Mouse (Mus musculus) adrenal gland (tissue): ENCODE data around the gene Atf5.

Experiments
- intact Hi-C: fragments of 180-260 bp; cut with DNase I; formaldehyde crosslinking; loops from one replicate; pipeline ENCODE4 v1.15.1; 2025

The Atf5 gene

GRCm38 (mm10) chr7:44821666-44822448 is 5.4 kb upstream of the Atf5 start:
- intact Hi-C loops, result no loop called here

- intact Hi-C loops, result no loop called here
Observed at GRCm38 (mm10) chr7:44820525-44820924, 4.1 kb upstream of the Atf5 start.

GRCm38 (mm10) chr7:44819863-44820262 is 3.4 kb upstream of the Atf5 start:
- intact Hi-C loops, result no loop called here

- intact Hi-C loops, result no loop called here
Observed at GRCm38 (mm10) chr7:44819391-44819790, 2.9 kb upstream of the Atf5 start.

GRCm38 (mm10) chr7:44818751-44819235 is 2.3 kb upstream of the Atf5 start:
- intact Hi-C loops, result no loop called here

DNA sequence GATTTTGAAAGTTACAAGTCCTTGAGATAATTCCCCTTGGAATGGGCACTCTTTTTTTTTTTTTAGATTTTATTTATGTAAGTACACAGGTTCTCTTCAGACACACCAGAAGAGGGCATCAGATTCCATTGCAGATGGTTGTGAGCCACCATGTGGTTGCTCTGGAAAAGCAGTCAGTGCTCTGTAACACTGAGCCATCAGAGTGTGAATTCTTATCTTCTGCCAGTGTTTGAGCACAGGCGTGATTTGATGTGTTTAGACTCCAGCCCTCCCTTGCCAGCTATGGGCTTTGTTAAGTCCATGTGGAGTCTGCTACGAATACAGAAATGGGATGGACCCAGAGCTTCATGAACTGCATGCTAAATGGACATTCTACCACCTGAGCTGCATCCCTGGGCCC is 1.7 kb upstream of the Atf5 start:
- intact Hi-C loops, result no loop called here

- intact Hi-C loops, result loop anchor here (2.0 kb wide), 1 partner anchor 69 kb away; the partner anchor contains the start of gene Vrk3
Observed at GRCm38 (mm10) chr7:44817441-44817840, 983 bp upstream of the Atf5 start.

DNA sequence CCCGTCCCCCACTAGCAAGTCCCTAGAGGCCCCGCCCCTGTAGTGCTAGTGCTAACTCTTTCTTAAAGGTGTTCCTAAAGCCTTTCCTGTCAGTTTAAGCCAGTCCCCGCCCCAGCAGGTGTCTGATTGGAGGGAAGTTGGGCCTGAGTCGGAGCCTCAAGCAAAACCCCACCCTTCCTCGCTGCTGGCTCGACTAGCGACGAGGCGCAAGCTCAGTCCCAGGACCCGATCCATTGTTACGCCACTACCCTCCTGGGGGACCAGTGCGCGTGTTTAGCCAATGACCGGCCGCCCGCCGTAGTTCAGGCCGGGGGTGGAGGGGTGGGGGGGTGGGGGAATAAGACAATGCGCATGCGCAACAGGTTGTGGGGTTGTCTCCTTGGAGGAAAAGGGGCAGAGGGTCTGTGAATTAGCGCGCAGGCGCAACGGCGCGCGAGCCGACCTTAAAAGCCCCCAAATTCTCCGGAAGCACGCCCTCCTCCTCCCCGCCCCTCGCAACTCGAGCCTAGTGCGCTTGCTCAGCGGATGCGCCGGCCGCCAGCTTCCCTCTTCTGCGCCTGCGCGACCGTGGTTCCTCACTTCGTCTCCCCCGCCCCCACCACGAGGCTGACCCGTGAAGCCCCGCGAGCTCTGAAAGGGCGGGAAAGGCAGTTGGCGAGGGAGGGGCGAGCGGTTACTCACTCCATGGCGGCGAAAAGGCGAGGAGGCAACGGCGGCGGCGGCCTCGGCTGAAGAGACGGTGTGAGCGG is 563 bp downstream of the Atf5 start, which contains the start of the genes Nup62 and Il4i1:
Nup62 (plus strand) TSS at position 368 of the 749 bp plus-strand sequence.
Il4i1 (plus strand) TSS at position 667 of the 749 bp plus-strand sequence.
- intact Hi-C loops, result loop anchor here (2.0 kb wide), 1 partner anchor 67 kb away; the partner anchor contains the start of gene Vrk3

DNA sequence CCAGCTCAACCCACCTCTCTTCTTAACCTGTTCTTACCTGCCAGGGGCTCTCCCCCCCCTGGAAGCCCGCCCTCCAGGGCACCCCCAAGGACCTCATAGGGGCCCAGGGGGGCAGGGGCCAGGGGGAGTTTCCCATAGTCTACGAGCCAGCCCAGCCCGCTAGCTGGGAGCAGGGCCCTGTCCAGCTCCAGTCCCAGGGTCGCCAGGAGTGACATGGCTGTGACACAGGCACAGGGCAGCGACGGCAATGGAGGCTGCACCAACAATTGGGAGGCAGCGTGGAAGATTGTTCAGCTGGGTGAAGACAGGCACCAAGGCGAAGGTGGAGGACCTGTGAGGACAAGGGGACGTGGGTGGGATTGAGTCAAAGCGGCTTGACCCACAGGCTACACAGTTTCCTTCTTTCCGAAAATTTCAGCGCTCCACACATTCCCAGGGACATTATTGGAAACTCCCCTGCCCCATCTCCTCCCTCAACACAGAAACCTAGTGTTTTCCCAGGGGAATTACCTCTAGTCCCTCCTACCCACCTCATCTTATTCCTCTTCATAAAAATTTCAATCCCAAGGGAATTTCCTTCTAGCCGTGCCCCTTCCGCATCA is 1.4 kb downstream of the Atf5 start:
- intact Hi-C loops, result no loop called here

DNA sequence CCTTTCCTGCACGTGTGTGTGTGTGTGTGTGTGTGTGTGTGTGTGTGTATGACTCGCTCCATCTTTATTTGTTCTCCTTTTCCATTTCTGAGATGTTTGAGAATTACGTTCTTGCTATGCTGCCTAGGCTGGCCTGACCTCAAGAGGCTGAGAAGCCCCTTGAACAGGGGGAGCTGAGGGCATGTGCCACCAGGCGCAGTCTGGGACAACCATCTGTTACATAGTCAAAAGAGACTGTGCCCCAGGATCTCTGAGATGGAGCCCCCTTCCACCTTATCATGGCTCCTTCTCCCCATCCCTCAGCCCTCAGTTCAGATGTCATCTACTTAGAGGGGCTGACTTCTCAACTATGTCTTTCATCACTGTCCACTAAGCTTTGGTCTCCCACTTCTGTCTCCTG is 2.0 kb downstream of the Atf5 start:
- intact Hi-C loops, result no loop called here

DNA sequence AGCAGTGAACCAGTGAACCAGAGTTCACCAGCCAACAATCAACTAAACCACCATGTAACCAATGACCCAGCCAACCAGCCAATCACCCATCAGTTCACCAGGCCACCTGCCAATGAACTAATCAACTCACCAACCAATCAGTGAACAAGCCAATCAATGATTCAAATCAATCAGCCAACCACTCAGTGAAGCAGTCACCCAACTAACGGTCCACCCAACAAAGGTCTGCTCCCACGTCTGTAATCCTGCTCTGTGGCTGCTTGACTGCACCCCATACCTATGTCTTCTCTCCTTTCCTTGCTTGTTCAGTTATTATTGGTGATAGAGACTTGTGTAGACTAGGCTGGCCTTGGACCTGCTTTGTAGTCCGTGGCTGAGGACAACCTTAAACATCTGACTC is 2.5 kb downstream of the Atf5 start:
- intact Hi-C loops, result no loop called here

DNA sequence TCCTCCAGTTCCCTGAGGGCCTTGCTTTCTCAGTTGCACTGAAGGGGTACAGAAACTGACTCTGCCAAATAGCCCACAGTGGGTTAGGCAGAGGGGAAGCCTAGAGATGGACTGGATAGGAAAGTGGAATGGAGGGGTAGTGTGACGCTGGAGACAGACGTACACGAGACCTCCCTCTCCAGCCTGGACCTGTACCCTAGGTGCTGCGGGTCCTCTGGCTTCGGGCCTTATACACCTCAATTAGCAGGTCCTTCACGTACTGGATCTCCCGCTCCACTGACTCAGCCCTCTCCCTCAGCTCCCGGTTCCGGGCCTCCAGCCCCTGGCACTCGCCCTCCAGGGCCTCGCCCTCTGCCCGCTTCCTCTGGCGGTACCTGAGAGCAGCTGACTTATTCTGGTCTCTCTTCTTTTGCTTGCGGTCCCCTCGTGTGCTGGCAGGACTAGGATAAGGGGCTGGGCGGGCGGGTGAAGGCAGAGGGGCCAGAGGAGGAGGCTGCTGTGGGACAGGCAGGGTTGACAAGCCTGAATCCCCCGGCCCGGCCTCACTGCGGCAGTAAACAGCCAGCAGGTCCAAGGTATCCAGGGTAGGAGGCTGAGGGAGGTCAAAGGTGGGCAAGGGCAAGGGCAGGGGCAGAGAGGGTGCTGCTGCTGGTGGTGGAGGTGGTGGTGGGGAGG is 3.7 kb downstream of the Atf5 start:
- intact Hi-C loops, result no loop called here

GRCm38 (mm10) chr7:44810819-44811557 is 5.5 kb downstream of the Atf5 start:
- intact Hi-C loops, result no loop called here

GRCm38 (mm10) chr7:44810365-44810764 is 6.1 kb downstream of the Atf5 start:
- intact Hi-C loops, result no loop called here

DNA sequence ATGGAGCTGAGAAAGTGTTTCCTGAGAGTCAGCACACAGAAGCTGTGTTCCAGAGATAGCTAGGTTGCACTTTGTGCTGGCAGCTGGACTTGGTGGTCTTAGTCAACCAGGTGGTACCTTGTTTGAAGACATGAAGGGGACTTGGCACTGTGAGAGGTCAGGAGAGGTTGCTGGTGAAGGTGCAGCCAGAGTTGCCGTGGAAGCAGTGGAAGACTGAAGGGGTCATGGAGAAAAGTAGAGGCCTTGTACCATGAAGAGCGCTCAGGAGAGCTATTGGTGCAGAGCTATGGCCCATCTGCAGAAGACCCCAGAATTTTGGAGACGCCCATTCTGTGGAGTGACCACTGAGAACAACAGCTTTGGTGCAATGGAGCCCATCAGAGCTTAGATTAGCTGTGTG is 7.0 kb downstream of the Atf5 start:
- intact Hi-C loops, result no loop called here

DNA sequence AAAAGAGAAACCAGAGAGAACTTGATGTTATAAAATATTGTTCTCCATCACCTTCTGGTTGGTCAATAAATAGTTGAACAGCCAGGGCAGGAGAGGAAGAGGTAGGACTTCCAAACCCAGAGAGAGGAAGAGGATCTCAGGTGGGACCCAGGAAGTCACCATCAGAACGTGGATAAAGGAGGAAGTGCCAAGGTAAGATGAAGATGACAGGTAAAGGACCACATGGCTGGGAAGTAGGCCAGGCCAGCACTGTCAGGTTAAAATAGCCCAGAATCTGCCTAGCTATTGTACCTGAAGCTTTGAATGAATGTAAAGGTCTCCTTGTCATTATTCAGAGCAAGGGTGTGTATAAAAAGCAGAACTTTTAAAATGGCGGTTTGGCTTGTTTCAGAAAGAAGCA is 7.5 kb downstream of the Atf5 start:
- intact Hi-C loops, result no loop called here

GRCm38 (mm10) chr7:44792781-44793180 is 23.7 kb downstream of the Atf5 start:
- intact Hi-C loops, result no loop called here

DNA sequence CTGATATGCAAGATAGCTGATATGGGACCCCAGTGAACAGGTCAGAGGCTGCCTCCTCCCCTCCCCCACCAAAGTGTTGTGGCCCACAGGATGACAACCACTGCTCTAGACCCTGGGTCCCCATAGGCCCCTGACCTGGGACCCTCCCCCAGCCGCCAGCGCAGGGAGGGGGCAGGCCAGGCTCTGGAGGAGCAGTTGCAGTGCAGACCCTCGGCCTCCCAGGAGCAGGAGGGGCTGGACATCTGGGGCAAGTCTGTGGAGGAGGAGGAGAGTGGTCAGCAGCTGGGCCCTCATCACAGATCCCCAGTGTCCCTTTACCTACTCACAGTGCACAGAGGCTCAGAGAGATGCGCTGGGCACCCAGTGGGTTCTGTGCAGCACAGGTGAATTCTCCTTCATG is 26.4 kb downstream of the Atf5 start:
- intact Hi-C loops, result no loop called here

GRCm38 (mm10) chr7:44789531-44789930 is 26.9 kb downstream of the Atf5 start:
- intact Hi-C loops, result no loop called here

DNA sequence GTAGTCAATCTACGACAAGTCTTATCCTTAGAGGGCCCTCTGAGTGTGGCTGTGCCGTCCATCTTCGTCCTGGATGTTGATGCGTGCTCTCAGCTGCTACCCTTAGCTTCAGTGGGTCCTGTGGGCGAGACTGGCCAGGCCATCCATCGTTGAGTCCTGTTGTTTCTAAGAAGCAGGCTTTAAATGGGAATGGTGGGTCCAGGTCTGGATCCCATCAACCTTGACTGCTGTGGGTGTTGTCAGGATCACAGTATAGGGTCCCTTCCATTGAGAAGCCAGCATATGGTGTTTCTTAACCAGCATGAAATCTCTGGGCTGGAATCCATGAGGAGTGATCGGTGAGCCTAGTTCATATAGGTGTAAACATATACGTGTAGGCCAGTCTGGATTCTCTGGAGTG is 36.4 kb downstream of the Atf5 start:
- intact Hi-C loops, result no loop called here
